Mouse (Mus musculus): Measurements from ENCODE around the gene Nbea. TPM values are rescaled to one million over a fixed set of nuclear protein-coding genes. Genes with fewer than 3 reads are reported as not detected.
"Not testable (repeated sequence)": the region's sequence is repeated elsewhere in the genome, so short reads cannot be mapped to it uniquely, and the experiment has no call there.

Nbea gene
- polyA plus RNA-seq, 1 experiment from 2014 or later, result 33.6 TPM

GRCm38 (mm10) chr3:56034596-56034995, 148.9 kb downstream of the Nbea start:
- POLR2A ChIA-PET, result interaction anchor here (0.7 kb wide), 1 partner anchor 11 kb away, joined by 3 read pairs; no protein-coding TSS in a partner anchor
- TF ChIP-seq CTCF (IDR thresholded peaks at IDR 0.05), result no peak
- H3K27me3 ChIP-seq, result no peaks in the 10 kb centered on the region
- ATAC-seq (no peak), DNase-seq (ENCODE audit: low read depth, low spot score) (no peak)
- in situ Hi-C loops (cut with MboI; ENCODE audit: low pct_unique_long_range_greater_than_20kb), result no loop called here
- CTCF ChIA-PET, result interaction anchor here (1.5 to 2.6 kb wide), 2 partner anchors 11 to 17 kb away, joined by 4 to 10 read pairs; no protein-coding TSS in a partner anchor

DNA sequence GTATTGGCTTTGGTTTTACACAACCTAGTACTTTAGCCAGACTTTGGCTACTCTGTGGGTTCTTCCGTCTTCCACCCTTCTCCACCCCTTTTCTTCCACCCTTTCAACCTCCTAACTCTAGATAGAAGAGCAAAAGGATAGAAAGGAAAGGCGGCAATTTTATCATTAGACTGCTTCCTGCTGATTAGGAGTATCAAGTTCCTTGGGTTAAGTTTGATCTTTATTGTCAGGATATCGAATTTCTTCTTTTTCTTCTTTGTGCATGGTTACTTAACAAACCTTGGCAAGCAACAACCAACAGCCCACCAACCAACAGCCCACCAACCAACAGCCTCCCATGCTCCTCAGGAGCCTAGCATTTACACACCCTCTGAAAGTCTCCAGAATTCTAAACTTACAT, 165.0 kb downstream of the Nbea start:
- no peak for TF ChIP-seq CTCF (IDR thresholded peaks at IDR 0.05)
- DNase-seq (ENCODE audit: low read depth, low spot score) (no peak), ATAC-seq (no peak)
- in situ Hi-C loops (cut with MboI; ENCODE audit: low pct_unique_long_range_greater_than_20kb), result loop anchor here (25.0 kb wide), 1 partner anchor 1419 kb away; the partner anchor contains the start of gene Tm4sf4
- ChIA-PET POLR2A (no interaction called here), CTCF (interaction anchor here (1.0 kb wide), 1 partner anchor 16 kb away, joined by 4 read pairs; no protein-coding TSS in a partner anchor)
- no peaks in the 10 kb centered on the region for H3K27me3 ChIP-seq

- DNase-seq (ENCODE audit: low read depth, low spot score) (no peak), ATAC-seq (no peak)
- no peaks in the 10 kb centered on the region for H3K27me3 ChIP-seq
- ChIA-PET POLR2A (no interaction called here), CTCF (no interaction called here)
- in situ Hi-C loops (cut with MboI; ENCODE audit: low pct_unique_long_range_greater_than_20kb), result loop anchor here (25.0 kb wide), 1 partner anchor 1426 kb away; the partner anchor contains the start of gene Tm4sf4
- TF ChIP-seq CTCF (IDR thresholded peaks at IDR 0.05), result no peak
These were observed 172.4 kb downstream of the Nbea start for GRCm38 (mm10) chr3:56011132-56011531.

GRCm38 (mm10) chr3:56007991-56008390, 175.5 kb downstream of the Nbea start:
- POLR2A ChIA-PET, result no interaction called here
- CTCF ChIA-PET, result no interaction called here
- peak; percentile 91 for TF ChIP-seq CTCF (IDR thresholded peaks at IDR 0.05)
- H3K27me3 ChIP-seq, result no peaks in the 10 kb centered on the region
- in situ Hi-C loops (cut with MboI; ENCODE audit: low pct_unique_long_range_greater_than_20kb), result loop anchor here (5.0 to 25.0 kb wide), 3 partner anchors 647 to 1429 kb away; partner anchors contain the start of gene Tm4sf4
- ATAC-seq (peak; percentile 69), DNase-seq (ENCODE audit: low read depth, low spot score) (peak; percentile 33)

GRCm38 (mm10) chr3:56000259-56000658, 183.2 kb downstream of the Nbea start:
- no peaks in the 10 kb centered on the region for H3K27me3 ChIP-seq
- in situ Hi-C loops (cut with MboI; ENCODE audit: low pct_unique_long_range_greater_than_20kb), result loop anchor here (5.0 to 25.0 kb wide), 3 partner anchors 655 to 1437 kb away; partner anchors contain the start of gene Tm4sf4
- ChIA-PET POLR2A (no interaction called here), CTCF (interaction anchor here (0.8 to 1.7 kb wide), 3 partner anchors 13 to 1204 kb away, joined by 3 to 6 read pairs (median 3); no protein-coding TSS in a partner anchor)
- TF ChIP-seq CTCF (IDR thresholded peaks at IDR 0.05), result peak; percentile 71
- DNase-seq (ENCODE audit: low read depth, low spot score) (peak; percentile 37), ATAC-seq (no peak)

DNA sequence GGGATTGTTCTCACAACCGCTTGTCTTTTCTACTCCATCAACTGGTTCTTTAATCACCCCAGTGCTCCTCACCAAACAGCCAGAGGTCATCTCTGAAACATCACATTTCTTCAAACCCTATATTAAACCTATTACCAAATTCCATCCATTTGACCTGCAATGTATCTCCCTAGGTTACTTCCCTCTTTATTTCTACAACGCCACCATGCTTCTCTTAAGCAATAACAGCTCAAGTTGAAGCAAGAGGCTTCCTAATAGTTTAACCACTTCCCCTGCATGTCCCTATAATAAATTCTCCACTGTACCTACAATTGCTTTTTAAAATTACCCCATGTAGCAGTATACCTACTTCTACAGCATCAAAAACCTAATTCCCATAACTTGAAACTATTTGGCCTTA, 205.1 kb downstream of the Nbea start:
- no peak for ATAC-seq
- TF ChIP-seq CTCF (IDR thresholded peaks at IDR 0.05), result no peak
- no peaks in the 10 kb centered on the region for H3K27me3 ChIP-seq
- in situ Hi-C loops (cut with MboI; ENCODE audit: low pct_unique_long_range_greater_than_20kb), result no loop called here
- no peak for DNase-seq (ENCODE audit: low read depth, low spot score)
- CTCF ChIA-PET, result interaction anchor here (2.1 kb wide), 1 partner anchor 10 kb away, joined by 4 read pairs; no protein-coding TSS in a partner anchor
- POLR2A ChIA-PET, result no interaction called here

DNA sequence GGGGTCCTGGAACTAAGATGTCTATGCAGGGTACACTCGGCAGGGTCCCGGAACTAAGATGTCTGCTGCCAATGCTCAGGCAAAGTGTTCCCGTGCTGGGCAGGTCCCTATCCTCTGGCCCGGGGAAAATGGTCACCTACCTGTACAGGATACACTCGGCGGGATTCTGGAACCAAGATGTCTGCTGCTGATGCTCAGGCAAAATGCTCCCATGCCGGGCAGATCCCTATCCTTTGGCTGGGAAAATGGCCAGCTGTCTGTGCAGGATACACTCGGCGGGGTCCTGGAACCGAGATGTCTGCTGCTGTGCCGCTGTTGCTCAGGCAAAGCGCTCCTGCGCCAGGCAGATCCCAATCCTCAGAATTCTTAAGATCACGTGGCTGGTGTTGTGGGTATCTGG, 206.5 kb downstream of the Nbea start:
- CTCF ChIA-PET; H3K27me3 ChIP-seq; POLR2A ChIA-PET; ATAC-seq; DNase-seq (ENCODE audit: low read depth, low spot score); in situ Hi-C loops (cut with MboI; ENCODE audit: low pct_unique_long_range_greater_than_20kb): not testable (repeated sequence)

- ATAC-seq (no peak), DNase-seq (ENCODE audit: low read depth, low spot score) (no peak)
- ChIA-PET POLR2A (no interaction called here), CTCF (interaction anchor here (1.3 to 1.4 kb wide), 2 partner anchors 18 to 604 kb away, joined by 3 to 4 read pairs; no protein-coding TSS in a partner anchor)
- H3K27me3 ChIP-seq, result no peaks in the 10 kb centered on the region
- in situ Hi-C loops (cut with MboI; ENCODE audit: low pct_unique_long_range_greater_than_20kb), result no loop called here
- no peak for TF ChIP-seq CTCF (IDR thresholded peaks at IDR 0.05)
These were observed 217.8 kb downstream of the Nbea start for GRCm38 (mm10) chr3:55965723-55966156.

DNA sequence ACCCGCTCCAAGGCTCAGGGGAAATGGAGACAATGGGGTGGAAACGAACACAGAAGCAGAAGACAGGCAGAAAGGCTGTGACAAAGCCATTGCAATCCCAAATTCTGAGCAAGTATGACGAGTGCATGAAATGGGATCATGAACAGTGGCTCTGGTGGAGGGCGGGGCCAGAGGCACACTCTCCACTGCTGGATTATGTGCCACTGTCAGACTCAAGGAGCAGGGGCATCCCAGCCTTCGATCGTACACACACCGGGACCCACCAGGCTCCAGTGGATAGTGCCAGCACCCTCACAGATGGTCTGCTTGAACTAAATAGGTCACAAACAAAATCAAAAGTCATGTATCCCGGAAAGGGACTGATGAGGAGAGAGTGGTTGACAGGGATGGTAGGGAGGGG, 220.5 kb downstream of the Nbea start:
- no peaks in the 10 kb centered on the region for H3K27me3 ChIP-seq
- DNase-seq (ENCODE audit: low read depth, low spot score) (no peak), ATAC-seq (no peak)
- TF ChIP-seq CTCF (IDR thresholded peaks at IDR 0.05), result no peak
- POLR2A ChIA-PET, result no interaction called here
- in situ Hi-C loops (cut with MboI; ENCODE audit: low pct_unique_long_range_greater_than_20kb), result no loop called here
- CTCF ChIA-PET, result no interaction called here

DNA sequence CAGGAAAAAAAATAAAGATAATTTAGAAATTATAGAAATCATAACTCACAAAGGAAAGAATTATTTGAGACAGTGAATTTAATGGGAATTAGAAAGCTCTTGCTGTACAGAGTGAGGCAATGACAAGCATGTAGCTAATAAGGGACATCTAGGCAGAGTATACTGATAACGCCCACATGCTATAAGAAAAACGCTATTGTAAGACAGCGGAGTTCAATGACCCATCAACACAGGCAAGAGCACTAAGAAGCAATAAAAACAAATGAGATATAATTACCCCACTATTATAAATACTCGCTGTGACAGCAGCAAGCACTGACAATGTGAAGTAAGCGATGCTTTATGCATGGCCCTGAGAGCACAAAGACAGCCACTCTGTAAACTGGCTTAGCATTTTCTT, 233.5 kb downstream of the Nbea start:
- ATAC-seq, result no peak
- no peaks in the 10 kb centered on the region for H3K27me3 ChIP-seq
- ChIA-PET CTCF (no interaction called here), POLR2A (no interaction called here)
- no peak for TF ChIP-seq CTCF (IDR thresholded peaks at IDR 0.05)
- no peak for DNase-seq (ENCODE audit: low read depth, low spot score)
- in situ Hi-C loops (cut with MboI; ENCODE audit: low pct_unique_long_range_greater_than_20kb), result no loop called here

DNA sequence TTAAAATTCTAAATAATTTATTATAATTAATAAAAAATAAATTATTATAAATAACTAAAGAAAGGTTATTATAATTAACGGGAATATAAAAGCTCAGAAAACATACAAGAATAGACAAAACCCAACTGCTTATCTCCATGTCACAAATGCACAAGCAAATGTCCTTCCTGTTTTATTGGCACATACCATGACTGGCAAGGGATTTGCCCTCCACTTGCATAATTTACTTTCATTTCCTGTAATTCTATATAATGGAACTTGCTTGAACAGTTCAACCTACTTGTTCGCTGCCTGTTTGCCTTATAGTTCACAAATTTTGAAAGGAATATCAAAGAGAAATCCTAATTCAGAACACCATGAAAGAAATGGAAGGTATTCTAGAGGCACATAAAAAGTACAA, 234.4 kb downstream of the Nbea start:
- no peak for TF ChIP-seq CTCF (IDR thresholded peaks at IDR 0.05)

More for the DNA sequence above, 234.4 kb downstream of the Nbea start:
- in situ Hi-C loops (cut with MboI; ENCODE audit: low pct_unique_long_range_greater_than_20kb), result no loop called here
- DNase-seq (ENCODE audit: low read depth, low spot score), result no peak
- ChIA-PET POLR2A (no interaction called here), CTCF (no interaction called here)
- no peak for ATAC-seq
- no peaks in the 10 kb centered on the region for H3K27me3 ChIP-seq

Measured in Patski (cell line).